Mouse (Mus musculus) kidney, embryonic 16.5 days (tissue): ENCODE data around the gene Phactr3. TPM values are rescaled to one million over a fixed set of nuclear protein-coding genes. Genes with fewer than 3 reads are reported as not detected.
A peak's percentile ranks its signal among the peaks of the same experiment; 100 is the strongest.

Experiments used
- ATAC-seq: fragments of 200-750 bp; cut with Nextera tagmentation; 2 replicates; pipeline ENCODE4 v1.8.0; 2017; ENCODE audit warnings: moderate TSS enrichment; ENCODE audit not compliant: low FRiP score, low TSS enrichment
- H3K27ac ChIP-seq: fragments of 300-500 bp; sonication (generic); 2 replicates; pipeline ENCODE4 v1.5.1; 2014; ENCODE audit warnings: low read length
- H3K27me3 ChIP-seq: fragments of 300-500 bp; sonication (generic); 2 replicates; pipeline ENCODE4 v1.6.1; 2014; ENCODE audit warnings: low read length, control low read depth, mixed read lengths; ENCODE audit not compliant: insufficient read depth
- H3K36me3 ChIP-seq: fragments of 300-500 bp; sonication (generic); 2 replicates; pipeline ENCODE4 v1.6.1; 2014; ENCODE audit warnings: low read length, control low read depth, mixed read lengths; ENCODE audit not compliant: insufficient read depth
- H3K4me1 ChIP-seq: fragments of 300-500 bp; sonication (generic); 2 replicates; pipeline ENCODE4 v1.6.1; 2014; ENCODE audit warnings: low read length, control low read depth, mixed read lengths; ENCODE audit not compliant: insufficient read depth
- H3K4me2 ChIP-seq: fragments of 300-500 bp; sonication (generic); replicated peaks from 2 replicates; pipeline ENCODE4 v1.6.1; 2014; ENCODE audit warnings: low read depth, low read length
- H3K4me3 ChIP-seq: fragments of 300-500 bp; sonication (generic); 2 replicates; pipeline ENCODE4 v1.5.1; 2014; ENCODE audit warnings: mild to moderate bottlenecking, low read length
- H3K9ac ChIP-seq: fragments of 300-500 bp; sonication (generic); replicated peaks from 2 replicates; pipeline ENCODE4 v1.6.1; 2014; ENCODE audit warnings: low read length
- H3K9me3 ChIP-seq: fragments of 300-500 bp; sonication (generic); 2 replicates; pipeline ENCODE4 v1.6.1; 2016; ENCODE audit warnings: low read length, control low read depth
- WGBS: fragments of 180-500 bp; shearing (Covaris S2); extraction: QIAGEN DNeasy Blood & Tissue Kit; methylation state at CpG from one replicate; pipeline ENCODE4 v1.1.7; 2014; 5-methylcytosine and 5-hydroxymethylcytosine counted together
- polyA plus RNA-seq: library from polyadenylated mRNA; unstranded; fragments of >200 nt; fragmentation: Nextera tagmentation; extraction: Ambion mirVana; gene quantifications from 2 replicates; pipeline ENCODE4 v1.2.1, GENCODE M21; 2015

The Phactr3 gene
- polyA plus RNA-seq, 1 experiment from 2014 or later = 0.71 TPM

- no peak for ATAC-seq
- H3K4me1 ChIP-seq = peaks cover 27% of the 10 kb centered on the region
- H3K27me3 ChIP-seq = peaks cover 15% of the 10 kb centered on the region
- H3K4me3 ChIP-seq = no peak overlapping the region
- 6% methylated on average over 2 of the region's 2 CpGs for WGBS
- H3K9ac ChIP-seq = no peak overlapping the region
- H3K9me3 ChIP-seq = no peaks in the 10 kb centered on the region
- no peak overlapping the region for H3K27ac ChIP-seq
- no peaks in the 10 kb centered on the region for H3K36me3 ChIP-seq
- no peak overlapping the region for H3K4me2 ChIP-seq
Measured at GRCm38 (mm10) chr2:178121375-178121688, 2.6 kb downstream of the Phactr3 start.

- Histone ChIP-seq H3K36me3 (no peaks in the 10 kb centered on the region), H3K4me2 (no peak overlapping the region), H3K9ac (no peak overlapping the region), H3K4me1 (peaks cover 27% of the 10 kb centered on the region), H3K9me3 (no peaks in the 10 kb centered on the region), H3K4me3 (no peak overlapping the region), H3K27ac (no peak overlapping the region), H3K27me3 (peaks cover 15% of the 10 kb centered on the region)
- 15% methylated on average over 4 of the region's 4 CpGs for WGBS
- ATAC-seq = peak; percentile 63
Measured at GRCm38 (mm10) chr2:178121946-178122665, 3.3 kb downstream of the Phactr3 start.

- no peaks in the 10 kb centered on the region for H3K9me3 ChIP-seq
- WGBS = 80% methylated on average over 15 of the region's 15 CpGs
- no peak for ATAC-seq
- no peak overlapping the region for H3K4me2 ChIP-seq
- H3K4me3 ChIP-seq = no peak overlapping the region
- H3K36me3 ChIP-seq = no peaks in the 10 kb centered on the region
- H3K9ac ChIP-seq = no peak overlapping the region
- H3K27ac ChIP-seq = no peak overlapping the region
- H3K27me3 ChIP-seq = peaks cover 10% of the 10 kb centered on the region
- peaks cover 27% of the 10 kb centered on the region for H3K4me1 ChIP-seq
Measured at GRCm38 (mm10) chr2:178123466-178123865, 4.7 kb downstream of the Phactr3 start.

- Histone ChIP-seq H3K4me3 (no peak overlapping the region), H3K36me3 (no peaks in the 10 kb centered on the region), H3K9ac (no peak overlapping the region), H3K27ac (no peak overlapping the region), H3K4me2 (no peak overlapping the region), H3K4me1 (peaks cover 16% of the 10 kb centered on the region), H3K9me3 (no peaks in the 10 kb centered on the region), H3K27me3 (no peaks in the 10 kb centered on the region)
- no peak for ATAC-seq
- WGBS = 77% methylated on average over 8 of the region's 8 CpGs
Measured at GRCm38 (mm10) chr2:178125427-178125826, 6.7 kb downstream of the Phactr3 start.

GRCm38 (mm10) chr2:178126041-178126820 is 7.5 kb downstream of the Phactr3 start:
- WGBS = 92% methylated on average over 7 of the region's 7 CpGs
- Histone ChIP-seq H3K36me3 (no peaks in the 10 kb centered on the region), H3K9me3 (no peaks in the 10 kb centered on the region), H3K27me3 (no peaks in the 10 kb centered on the region), H3K4me1 (peaks cover 13% of the 10 kb centered on the region), H3K9ac (no peak overlapping the region), H3K27ac (no peak overlapping the region), H3K4me2 (no peak overlapping the region), H3K4me3 (no peak overlapping the region)
- ATAC-seq = no peak

- Histone ChIP-seq H3K27ac (no peak overlapping the region), H3K4me3 (no peak overlapping the region), H3K4me1 (no peaks in the 10 kb centered on the region), H3K9me3 (no peaks in the 10 kb centered on the region), H3K9ac (no peak overlapping the region), H3K4me2 (no peak overlapping the region), H3K27me3 (no peaks in the 10 kb centered on the region), H3K36me3 (no peaks in the 10 kb centered on the region)
- 64% methylated on average over 5 of the region's 5 CpGs for WGBS
- peak; percentile 54 for ATAC-seq
Measured at GRCm38 (mm10) chr2:178128594-178128993, 9.8 kb downstream of the Phactr3 start.

GRCm38 (mm10) chr2:178129161-178129560 is 10.4 kb downstream of the Phactr3 start:
- no peaks in the 10 kb centered on the region for H3K36me3 ChIP-seq
- no peak for ATAC-seq
- H3K27ac ChIP-seq = no peak overlapping the region
- H3K4me2 ChIP-seq = no peak overlapping the region
- no peaks in the 10 kb centered on the region for H3K9me3 ChIP-seq
- no peak overlapping the region for H3K4me3 ChIP-seq
- H3K27me3 ChIP-seq = no peaks in the 10 kb centered on the region
- no peak overlapping the region for H3K9ac ChIP-seq
- no peaks in the 10 kb centered on the region for H3K4me1 ChIP-seq
- 60% methylated on average over 4 of the region's 4 CpGs for WGBS

GRCm38 (mm10) chr2:178129676-178130075 is 10.9 kb downstream of the Phactr3 start:
- Histone ChIP-seq H3K4me3 (no peak overlapping the region), H3K4me2 (no peak overlapping the region), H3K27ac (no peak overlapping the region), H3K9me3 (no peaks in the 10 kb centered on the region), H3K9ac (no peak overlapping the region), H3K27me3 (no peaks in the 10 kb centered on the region), H3K36me3 (no peaks in the 10 kb centered on the region), H3K4me1 (no peaks in the 10 kb centered on the region)
- ATAC-seq = no peak
- whole genome bisulfite sequencing = 81% methylated on average over 2 of the region's 2 CpGs

- Histone ChIP-seq H3K36me3 (no peaks in the 10 kb centered on the region), H3K4me3 (no peak overlapping the region), H3K27me3 (no peaks in the 10 kb centered on the region), H3K9me3 (no peaks in the 10 kb centered on the region), H3K4me1 (no peaks in the 10 kb centered on the region), H3K9ac (no peak overlapping the region), H3K27ac (no peak overlapping the region), H3K4me2 (no peak overlapping the region)
- WGBS = 78% methylated on average over 5 of the region's 5 CpGs
- ATAC-seq = no peak
Measured at GRCm38 (mm10) chr2:178130536-178130935, 11.8 kb downstream of the Phactr3 start.

- H3K27me3 ChIP-seq = no peaks in the 10 kb centered on the region
- ATAC-seq = no peak
- H3K9ac ChIP-seq = no peak overlapping the region
- H3K4me1 ChIP-seq = no peaks in the 10 kb centered on the region
- no peak overlapping the region for H3K4me2 ChIP-seq
- no peak overlapping the region for H3K27ac ChIP-seq
- 77% methylated on average over 5 of the region's 5 CpGs for WGBS
- H3K9me3 ChIP-seq = no peaks in the 10 kb centered on the region
- H3K36me3 ChIP-seq = no peaks in the 10 kb centered on the region
- no peak overlapping the region for H3K4me3 ChIP-seq
Measured at GRCm38 (mm10) chr2:178131011-178131410, 12.2 kb downstream of the Phactr3 start.
